Mouse (Mus musculus): ENCODE measurements around the gene Fuom.

DNA sequence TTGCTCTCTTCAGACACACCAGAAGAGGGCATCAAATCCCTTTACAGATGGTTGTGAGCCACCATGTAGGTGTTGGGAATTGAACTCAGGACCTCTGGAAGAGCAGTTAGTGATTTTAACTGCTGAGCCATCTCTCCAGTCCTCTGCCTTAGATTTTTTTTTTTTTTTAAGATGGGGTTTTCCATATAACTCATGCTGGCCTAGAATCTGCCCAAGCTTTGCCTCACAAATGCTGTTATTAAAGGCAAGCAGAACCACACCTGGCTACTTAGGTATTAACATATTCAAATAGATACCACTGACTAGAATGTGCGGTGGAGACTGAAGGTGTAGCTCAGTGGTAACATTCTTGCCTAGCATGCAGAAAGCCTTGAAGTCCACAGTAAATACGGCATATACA, 18.2 kb upstream of the Fuom start:
- no peak for TF ChIP-seq CTCF (IDR thresholded peaks at IDR 0.05; ENCODE audit: low read depth)
- TF ChIP-seq EP300 (IDR thresholded peaks at IDR 0.05; ENCODE audit: low read depth) = no peak
